Mouse (Mus musculus) bone marrow macrophage, adult 2 months (primary cell): ENCODE measurements around the gene Lemd1.

Source experiments
- CTCF ChIP-seq: IDR thresholded peaks from 2 replicates; pipeline ENCODE4 v1.5.1; 2012; ENCODE audit warnings: low read depth, mild to moderate bottlenecking, low read length, moderate library complexity
- POLR2A ChIP-seq: IDR thresholded peaks from 2 replicates; pipeline ENCODE4 v1.6.1; 2012; ENCODE audit warnings: mild to moderate bottlenecking, low read depth, low read length, borderline replicate concordance

GRCm38 (mm10) chr1:132153086-132153690 is 38.0 kb upstream of the Lemd1 start:
- TF ChIP-seq POLR2A (no peak), CTCF (no peak)
